Mouse (Mus musculus) left cerebral cortex, adult 2 months (tissue): ENCODE measurements around the gene Scfd2. TPM values are rescaled to one million over a fixed set of nuclear protein-coding genes. Genes with fewer than 3 reads are reported as not detected.

ENCODE experiments used
- DNase-seq, 2 experiments: peaks; one replicate each; pipeline ENCODE4 v3.0.0; 2021 to 2022; ENCODE audit warnings: low spot score in 2 of 2, mixed read lengths in 1 of 2; ENCODE audit errors: extremely low spot score in 1 of 2
- H3K27ac ChIP-seq: fragments of 200-600 bp; 2 replicates; pipeline ENCODE4 v1.8.1; 2022
- H3K4me3 ChIP-seq: fragments of 200-600 bp; 2 replicates; pipeline ENCODE4 v1.8.1; 2022
- CTCF ChIP-seq: fragments of 200-600 bp; IDR thresholded peaks from 2 replicates; pipeline ENCODE4 v1.8.1; 2022; ENCODE audit warnings: antibody characterized with exemption, mild to moderate bottlenecking, moderate library complexity
- intact Hi-C: fragments of 180-260 bp; cut with DNase I; formaldehyde crosslinking; loops from one replicate; pipeline ENCODE4 v1.15.1; 2025
- total RNA-seq, 2 experiments: library from RNA; stranded (reverse); gene quantifications; 2 replicates each; pipeline ENCODE4 v1.2.3; 2021

The Scfd2 gene
- total RNA-seq, 2 experiments from 2014 or later = 28.4 to 30.5 TPM

DNA sequence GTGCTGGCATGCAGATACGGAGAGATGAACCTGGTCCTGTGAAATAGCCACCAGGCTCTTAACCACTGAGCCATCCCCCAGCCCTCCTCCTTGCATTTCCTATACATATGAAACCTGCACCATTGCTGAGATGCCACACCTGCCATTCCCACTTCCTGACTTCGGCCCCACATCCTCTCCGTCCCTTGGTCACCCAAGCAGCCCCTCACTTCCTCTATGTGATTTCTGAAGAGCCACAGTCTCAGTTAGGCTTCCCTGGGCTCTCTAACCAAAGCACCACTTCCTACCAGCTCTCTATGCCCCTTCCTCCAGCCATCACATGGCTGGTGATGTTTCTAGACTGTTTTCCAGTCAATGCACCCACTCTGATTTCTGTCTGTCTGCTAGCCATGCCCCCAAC is 364.9 kb downstream of the Scfd2 start:
- no peak for DNase-seq
- intact Hi-C loops = no loop called here
- Histone ChIP-seq H3K27ac (no peak overlapping the region), H3K4me3 (no peak overlapping the region)
- no peak for TF ChIP-seq CTCF

DNA sequence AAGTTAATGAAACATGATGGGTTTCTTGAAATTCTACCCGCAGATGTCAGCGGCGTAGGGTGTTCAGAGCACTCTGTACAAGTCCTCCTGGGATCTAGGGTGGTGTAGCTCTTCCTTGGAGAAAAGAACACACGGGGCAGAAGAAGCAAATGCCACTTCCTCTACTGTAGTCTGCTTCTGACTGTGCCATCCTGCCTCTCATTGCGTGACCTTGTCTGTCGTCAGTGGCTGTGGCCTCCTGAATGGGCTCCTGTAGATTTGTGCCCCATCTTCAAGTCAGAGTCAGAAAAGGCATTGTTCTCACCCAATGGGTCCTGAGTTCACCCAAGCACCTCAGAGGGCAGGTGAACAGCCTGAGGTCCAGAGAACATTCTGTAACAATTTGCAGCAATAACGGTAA is 367.0 kb downstream of the Scfd2 start:
- Histone ChIP-seq H3K4me3 (no peak overlapping the region), H3K27ac (no peak overlapping the region)
- no peak for TF ChIP-seq CTCF
- no peak for DNase-seq
- intact Hi-C loops = no loop called here

DNA sequence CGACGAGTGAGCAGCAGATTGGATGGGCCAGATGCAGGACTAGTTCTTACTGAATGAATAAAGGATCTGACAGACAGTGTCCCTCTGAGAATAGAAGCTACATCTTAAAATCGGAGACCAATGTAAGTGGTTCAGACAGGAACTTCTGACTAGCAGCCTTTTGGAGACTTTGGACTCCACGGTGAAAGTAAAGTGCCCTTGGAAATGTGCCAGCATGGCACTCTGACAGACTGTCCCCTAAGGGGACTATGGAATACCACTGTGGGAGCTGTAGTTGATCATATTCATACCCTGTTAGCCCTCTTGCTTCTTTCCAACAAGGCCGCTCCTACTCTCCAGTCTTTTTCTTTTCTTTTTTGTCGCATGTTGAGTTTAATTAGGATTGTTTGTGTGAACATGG is 368.4 kb downstream of the Scfd2 start:
- Histone ChIP-seq H3K4me3 (no peak overlapping the region), H3K27ac (no peak overlapping the region)
- intact Hi-C loops = no loop called here
- no peak for DNase-seq
- no peak for TF ChIP-seq CTCF

DNA sequence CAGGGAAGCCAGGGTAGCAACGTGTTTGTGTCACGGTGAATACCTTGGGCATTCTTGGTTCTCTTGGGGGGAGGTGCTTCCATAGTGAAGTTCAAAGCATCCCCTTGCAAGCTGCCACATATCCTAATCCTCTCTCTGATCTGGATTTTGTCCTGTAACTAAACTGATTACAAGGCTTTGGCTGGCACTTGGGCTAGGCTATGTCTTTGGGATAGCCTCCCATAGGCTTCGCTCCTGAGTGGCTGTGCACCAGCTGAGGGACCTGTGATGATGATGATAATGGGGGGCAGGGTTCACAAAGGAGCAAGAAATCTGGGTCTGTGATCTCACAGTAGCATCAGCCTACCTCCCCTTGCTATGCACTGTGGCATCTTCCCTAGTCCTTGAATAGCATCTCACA is 369.5 kb downstream of the Scfd2 start:
- no peak for DNase-seq
- Histone ChIP-seq H3K4me3 (no peak overlapping the region), H3K27ac (no peak overlapping the region)
- TF ChIP-seq CTCF = no peak
- intact Hi-C loops = no loop called here

DNA sequence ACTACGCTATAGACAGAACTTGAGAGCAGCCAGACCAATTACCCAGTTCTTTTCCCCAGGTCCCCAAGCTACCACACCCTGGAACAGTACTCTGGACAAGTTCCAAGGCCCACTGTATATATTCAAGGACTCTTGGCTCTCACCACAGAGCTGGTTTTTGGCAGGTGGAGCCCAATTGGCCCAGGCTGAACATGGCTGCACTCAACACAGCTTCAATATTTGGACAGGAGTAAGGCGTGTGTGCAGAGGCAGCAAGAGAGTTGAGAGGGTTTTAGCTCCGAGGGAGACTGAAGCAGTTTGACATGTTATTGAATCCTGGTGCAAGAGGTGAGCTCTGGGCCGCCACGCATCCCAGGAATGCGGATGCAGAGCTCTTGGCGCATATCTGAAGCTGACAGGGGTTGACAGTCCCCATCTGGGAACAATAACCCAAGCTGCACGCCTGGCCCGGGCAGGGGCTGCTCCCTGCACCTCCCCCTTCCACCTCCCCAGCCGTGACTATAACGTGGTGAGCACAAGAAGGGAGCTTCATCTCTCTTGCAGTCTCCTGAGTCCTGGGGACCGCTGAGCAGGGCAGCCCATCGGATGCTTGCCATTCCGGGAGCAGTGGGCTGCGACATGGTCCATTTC is 370.1 kb downstream of the Scfd2 start:
- DNase-seq = no peak
- H3K27ac ChIP-seq = no peak overlapping the region
- H3K4me3 ChIP-seq = no peak overlapping the region
- no peak for TF ChIP-seq CTCF
- intact Hi-C loops = no loop called here

DNA sequence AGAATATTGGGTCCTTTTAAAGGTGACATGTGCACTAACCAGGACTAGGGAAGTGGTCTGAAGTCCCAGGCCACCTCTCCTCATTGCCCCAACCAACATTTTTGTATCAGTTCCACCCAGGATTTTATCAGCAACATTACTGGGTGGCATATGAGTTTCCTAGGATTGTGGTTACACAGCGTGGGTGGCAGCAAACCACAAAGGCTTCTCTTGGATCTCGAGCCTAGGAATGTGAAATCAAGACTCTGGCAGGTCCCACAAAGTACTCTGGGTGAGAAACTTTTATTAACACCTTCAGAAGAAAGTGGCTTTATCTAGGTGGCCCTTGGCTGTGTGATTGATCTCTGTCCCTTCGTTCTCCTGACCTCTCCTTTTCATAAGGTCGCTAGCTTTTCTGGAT is 371.2 kb downstream of the Scfd2 start:
- DNase-seq = no peak
- intact Hi-C loops = no loop called here
- no peak overlapping the region for H3K27ac ChIP-seq
- TF ChIP-seq CTCF = no peak
- H3K4me3 ChIP-seq = no peak overlapping the region

DNA sequence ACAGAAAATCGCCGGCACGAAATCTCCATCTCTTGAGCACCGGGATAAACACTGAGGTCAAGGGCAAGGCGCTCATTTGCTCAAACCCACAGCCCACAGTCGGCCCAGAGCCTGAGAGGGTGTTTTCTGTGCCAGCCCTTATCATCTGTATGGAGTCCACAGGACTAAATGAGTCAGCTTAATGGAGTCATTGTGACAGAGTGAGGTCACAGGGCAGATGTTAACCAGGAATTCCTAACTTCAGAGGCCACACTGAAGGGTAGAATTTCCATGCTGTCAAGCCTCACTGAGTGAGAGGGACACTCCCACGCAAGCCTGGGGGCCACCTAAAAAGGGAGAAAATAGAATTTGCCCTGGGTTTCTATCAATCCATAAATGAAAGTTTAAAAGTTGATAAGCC is 371.7 kb downstream of the Scfd2 start:
- no peak for TF ChIP-seq CTCF
- intact Hi-C loops = no loop called here
- no peak for DNase-seq

DNA sequence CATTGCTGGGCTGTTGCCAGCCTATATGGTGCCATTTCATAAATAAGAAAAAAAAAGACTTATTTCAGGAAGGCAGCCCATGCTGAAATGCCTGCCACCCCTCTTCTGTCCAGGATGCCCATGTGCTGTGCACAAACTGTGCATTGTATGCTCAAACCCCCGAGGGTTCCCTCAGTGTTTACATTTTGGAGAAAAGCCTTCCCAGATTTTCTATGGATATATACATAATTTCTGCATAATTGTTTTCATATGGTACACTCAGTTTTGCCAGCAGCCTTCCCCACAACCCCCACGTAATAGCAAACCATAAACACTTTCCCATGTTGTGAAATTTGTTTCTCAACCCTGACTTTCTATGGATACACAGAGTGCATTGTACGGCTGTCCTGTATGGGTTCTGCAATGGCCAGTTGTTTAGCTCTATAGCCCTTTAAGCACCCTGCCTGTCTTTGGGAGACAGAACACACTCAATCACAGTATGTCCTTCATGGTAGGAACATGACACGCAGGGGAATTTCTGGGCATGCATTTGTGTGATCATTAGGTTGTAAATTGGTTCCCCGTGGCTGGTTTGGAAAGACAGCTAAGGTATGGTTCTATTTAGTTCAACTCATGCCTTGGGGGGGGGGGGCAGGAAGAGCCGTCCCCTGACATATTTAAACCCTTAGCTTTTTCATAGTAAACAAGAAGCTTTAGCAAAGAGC is 372.5 kb downstream of the Scfd2 start:
- intact Hi-C loops = no loop called here
- no peak for DNase-seq
- TF ChIP-seq CTCF = no peak
- Histone ChIP-seq H3K4me3 (no peak overlapping the region), H3K27ac (no peak overlapping the region)

More for the DNA sequence above, 371.7 kb downstream of the Scfd2 start:
- Histone ChIP-seq H3K4me3 (no peak overlapping the region), H3K27ac (no peak overlapping the region)

DNA sequence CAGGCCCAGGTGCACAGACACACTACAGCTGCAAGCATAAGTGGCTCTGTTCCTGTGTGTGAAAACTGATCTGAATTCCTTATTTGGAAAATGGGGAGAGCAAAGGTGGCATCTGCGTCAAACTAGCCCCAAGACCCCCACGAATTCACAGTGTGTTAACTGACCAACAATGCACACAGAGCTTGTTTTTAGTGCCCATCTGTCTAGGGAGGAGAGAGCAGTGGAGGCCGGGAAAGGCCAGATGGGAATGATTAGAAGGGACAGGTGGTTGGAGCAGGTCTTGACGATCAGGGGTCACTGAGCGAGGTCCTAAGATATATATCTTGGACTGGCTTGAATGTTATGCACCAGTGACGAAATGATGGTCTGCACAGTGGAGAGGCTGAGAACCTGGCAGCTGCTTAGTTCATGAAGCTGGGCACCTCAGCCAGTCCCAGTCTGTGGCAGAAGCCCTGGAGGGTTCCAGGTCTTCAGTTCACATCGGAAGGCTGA is 375.7 kb downstream of the Scfd2 start:
- no peak for DNase-seq
- intact Hi-C loops = no loop called here
- no peak for TF ChIP-seq CTCF
- Histone ChIP-seq H3K4me3 (no peak overlapping the region), H3K27ac (no peak overlapping the region)

Other genes starting within 250 kb of the Scfd2 start
- 10 to 100 TPM; 62.6 to 64.3 TPM for gene Fip1l1, start 3.7 kb upstream of the Scfd2 start, total RNA-seq
- 10 to 100 TPM; 24.8 to 25.5 TPM for gene Lnx1, start 171.2 kb upstream of the Scfd2 start, total RNA-seq